Mouse (Mus musculus): ENCODE measurements around the gene Tex9.

GRCm38 (mm10) chr9:72437822-72438701 is 54.0 kb downstream of the Tex9 start, which contains the start of gene Mns1:
- TF ChIP-seq CTCF (IDR thresholded peaks at IDR 0.05; ENCODE audit: borderline replicate concordance, insufficient read depth, low read depth, low read length): no peak
- TF ChIP-seq POLR2A (IDR thresholded peaks at IDR 0.05; ENCODE audit: borderline replicate concordance, insufficient read depth, low read length): no peak
